Mouse (Mus musculus) embryonic fibroblast, embryonic 13.5 days (primary cell): ENCODE measurements at regions not wholly inside any gene's neighbourhood (a gene's known extent, or its start where the extent isn't known, plus 50 kb on each side); places are given as distances from the start of the nearest gene placed in this dataset.

Experiments used
- CTCF ChIP-seq: IDR thresholded peaks from 2 replicates; pipeline ENCODE4 v1.5.1; 2011; ENCODE audit warnings: mild to moderate bottlenecking, control low read depth, low read length, moderate library complexity, borderline replicate concordance; ENCODE audit not compliant: insufficient read depth
- POLR2A ChIP-seq: IDR thresholded peaks from 2 replicates; pipeline ENCODE4 v1.6.1; 2011; ENCODE audit warnings: low read depth, mild to moderate bottlenecking, control low read depth, low read length, moderate library complexity

- TF ChIP-seq CTCF (no peak), POLR2A (no peak)
These were observed 278.9 kb upstream of the Slc30a5 start for GRCm38 (mm10) chr13:101112176-101112575.
